Mouse (Mus musculus) myocyte (in vitro differentiated cells): ENCODE measurements at regions not wholly inside any gene's neighbourhood (a gene's known extent, or its start where the extent isn't known, plus 50 kb on each side); places are given as distances from the start of the nearest gene placed in this dataset.

Source experiments
- H3K27me3 ChIP-seq: one replicate; pipeline ENCODE4 v1.6.1; 2011; ENCODE audit not compliant: control insufficient read depth, insufficient read depth, insufficient read length
- H3K36me3 ChIP-seq: one replicate; pipeline ENCODE4 v1.6.1; 2011; ENCODE audit not compliant: control insufficient read depth, insufficient read depth
- H3K4me2 ChIP-seq: one replicate; pipeline ENCODE4 v1.6.1; 2011; ENCODE audit warnings: low read depth, control low read depth
- H3K4me3 ChIP-seq: one replicate; pipeline ENCODE4 v1.5.1; 2011; ENCODE audit warnings: mild to moderate bottlenecking, control low read depth, moderate library complexity
- H3K79me2 ChIP-seq: one replicate; pipeline ENCODE4 v1.6.1; 2011; ENCODE audit not compliant: control insufficient read depth, insufficient read depth
- H3ac ChIP-seq: one replicate; pipeline ENCODE4 v1.6.1; 2011; ENCODE audit not compliant: control insufficient read depth, insufficient read length
- CEBPB ChIP-seq: IDR thresholded peaks from 2 replicates; pipeline ENCODE4 v1.6.1; 2011; ENCODE audit warnings: mild to moderate bottlenecking, moderate library complexity; ENCODE audit not compliant: poor library complexity, insufficient read depth, severe bottlenecking
- E2F4 ChIP-seq: IDR thresholded peaks from one replicate; pipeline ENCODE4 v1.6.1; 2011; ENCODE audit warnings: mild to moderate bottlenecking, control low read depth, moderate library complexity; ENCODE audit not compliant: insufficient read depth
- MAX ChIP-seq: IDR thresholded peaks from one replicate; pipeline ENCODE4 v1.6.1; 2011; ENCODE audit warnings: low read depth, mild to moderate bottlenecking, control low read depth
- MYOD1 ChIP-seq, 3 experiments: IDR thresholded peaks; one replicate each; pipeline ENCODE4 v1.6.1; 2011; ENCODE audit warnings: control low read depth in 2 of 3, low read depth in 2 of 3, mild to moderate bottlenecking in 2 of 3, moderate library complexity in 1 of 3; ENCODE audit not compliant: insufficient read length in 2 of 3, control insufficient read depth in 1 of 3
- MYOG ChIP-seq, 3 experiments: IDR thresholded peaks; one replicate each; pipeline ENCODE4 v1.6.1; 2011; ENCODE audit warnings: control low read depth in 2 of 3, low read depth in 2 of 3, mild to moderate bottlenecking in 2 of 3; ENCODE audit not compliant: insufficient read length in 2 of 3, control insufficient read depth in 1 of 3, insufficient read depth in 1 of 3
- POLR2A ChIP-seq: IDR thresholded peaks from one replicate; pipeline ENCODE4 v1.6.1; 2011; ENCODE audit warnings: low read depth, mild to moderate bottlenecking, control low read depth, moderate library complexity; ENCODE audit not compliant: insufficient read length
- POLR2AphosphoS2 ChIP-seq: IDR thresholded peaks from one replicate; pipeline ENCODE4 v1.6.1; 2011; ENCODE audit warnings: low read depth, control low read depth; ENCODE audit not compliant: insufficient read length
- REST ChIP-seq: IDR thresholded peaks from one replicate; pipeline ENCODE4 v1.6.1; 2011; ENCODE audit warnings: mild to moderate bottlenecking, control low read depth, moderate library complexity; ENCODE audit not compliant: insufficient read depth, insufficient read length
- SRF ChIP-seq: IDR thresholded peaks from one replicate; pipeline ENCODE4 v1.6.1; 2011; ENCODE audit warnings: low read depth; ENCODE audit not compliant: control insufficient read depth, insufficient read length
- TCF12 ChIP-seq: IDR thresholded peaks from one replicate; pipeline ENCODE4 v1.6.1; 2011; ENCODE audit warnings: mild to moderate bottlenecking, control low read depth; ENCODE audit not compliant: poor library complexity, insufficient read depth, severe bottlenecking
- TCF3 ChIP-seq: IDR thresholded peaks from one replicate; pipeline ENCODE4 v1.6.1; 2011; ENCODE audit warnings: low read depth, control low read depth; ENCODE audit not compliant: insufficient read length
- USF1 ChIP-seq: IDR thresholded peaks from one replicate; pipeline ENCODE4 v1.6.1; 2011; ENCODE audit warnings: low read depth, mild to moderate bottlenecking, control low read depth, moderate library complexity

- H3K27me3 ChIP-seq = no peaks in the 10 kb centered on the region
- no peak overlapping the region for H3ac ChIP-seq
- H3K4me2 ChIP-seq = no peak overlapping the region
- no peaks in the 10 kb centered on the region for H3K36me3 ChIP-seq
- H3K4me3 ChIP-seq = no peak overlapping the region
- H3K79me2 ChIP-seq = no peaks in the 10 kb centered on the region
- no peak for TF ChIP-seq SRF
- TF ChIP-seq MAX = no peak
- no peak for TF ChIP-seq CEBPB
- TF ChIP-seq E2F4 = no peak
- TF ChIP-seq MYOG (IDR thresholded peaks at IDR 0.05; ENCODE audit: control insufficient read depth in 1 of 3, insufficient read depth in 1 of 3, insufficient read length in 2 of 3, low read depth in 2 of 3) = no peak
- no peak for TF ChIP-seq TCF12
- no peak for TF ChIP-seq REST
- TF ChIP-seq POLR2AphosphoS2 = no peak
These were observed 130.4 kb upstream of the Adamts18 start for GRCm38 (mm10) chr8:113978946-113979345.

- no peak overlapping the region for H3K4me2 ChIP-seq
- TF ChIP-seq POLR2AphosphoS2 = no peak
- TF ChIP-seq MYOD1 (IDR thresholded peaks at IDR 0.05; ENCODE audit: control insufficient read depth in 1 of 3, insufficient read length in 2 of 3, low read depth in 2 of 3) = no peak
- TF ChIP-seq TCF12 = no peak
- TF ChIP-seq USF1 = no peak
- no peak for TF ChIP-seq REST
- no peak for TF ChIP-seq TCF3
- no peak for TF ChIP-seq SRF
- no peak for TF ChIP-seq MAX
- no peak for TF ChIP-seq MYOG (IDR thresholded peaks at IDR 0.05; ENCODE audit: control insufficient read depth in 1 of 3, insufficient read depth in 1 of 3, insufficient read length in 2 of 3, low read depth in 2 of 3)
- TF ChIP-seq E2F4 = no peak
- no peak for TF ChIP-seq CEBPB
- TF ChIP-seq POLR2A = no peak
- no peak overlapping the region for H3K4me3 ChIP-seq
- H3K79me2 ChIP-seq = no peaks in the 10 kb centered on the region
- no peaks in the 10 kb centered on the region for H3K36me3 ChIP-seq
- no peaks in the 10 kb centered on the region for H3K27me3 ChIP-seq
- no peak overlapping the region for H3ac ChIP-seq
These were observed 131.3 kb upstream of the Adamts18 start for GRCm38 (mm10) chr8:113979837-113980236.

- Histone ChIP-seq H3K79me2 (no peaks in the 10 kb centered on the region), H3ac (no peak overlapping the region), H3K36me3 (no peaks in the 10 kb centered on the region), H3K4me2 (no peak overlapping the region), H3K27me3 (no peaks in the 10 kb centered on the region), H3K4me3 (no peak overlapping the region)
- TF ChIP-seq MYOD1 (IDR thresholded peaks at IDR 0.05; ENCODE audit: control insufficient read depth in 1 of 3, insufficient read length in 2 of 3, low read depth in 2 of 3) (peak in 2 of 3 experiments; percentile 61 to 77), TCF3 (no peak)
These were observed 132.8 kb upstream of the Adamts18 start for GRCm38 (mm10) chr8:113981339-113981738.

- Histone ChIP-seq H3K4me3 (no peak overlapping the region), H3K79me2 (no peaks in the 10 kb centered on the region), H3ac (no peak overlapping the region), H3K27me3 (no peaks in the 10 kb centered on the region), H3K4me2 (no peak overlapping the region), H3K36me3 (no peaks in the 10 kb centered on the region)
- TF ChIP-seq SRF (no peak), CEBPB (0 out of 2 replicates have a peak, but pooled peaks have one; percentile 30)
These were observed 136.3 kb upstream of the Adamts18 start for GRCm38 (mm10) chr8:113984845-113985244.

GRCm38 (mm10) chr8:113985471-113985870 lies 136.9 kb upstream of the Adamts18 start:
- H3ac ChIP-seq = no peak overlapping the region
- H3K27me3 ChIP-seq = no peaks in the 10 kb centered on the region
- no peak overlapping the region for H3K4me2 ChIP-seq
- no peaks in the 10 kb centered on the region for H3K79me2 ChIP-seq
- H3K4me3 ChIP-seq = no peak overlapping the region
- H3K36me3 ChIP-seq = no peaks in the 10 kb centered on the region
- TF ChIP-seq E2F4 = no peak
- no peak for TF ChIP-seq CEBPB
- TF ChIP-seq POLR2A = no peak
- TF ChIP-seq POLR2AphosphoS2 = no peak
- no peak for TF ChIP-seq SRF
- no peak for TF ChIP-seq MYOG (IDR thresholded peaks at IDR 0.05; ENCODE audit: control insufficient read depth in 1 of 3, insufficient read depth in 1 of 3, insufficient read length in 2 of 3, low read depth in 2 of 3)
- no peak for TF ChIP-seq MAX
- no peak for TF ChIP-seq TCF12
- TF ChIP-seq REST = no peak
- no peak for TF ChIP-seq USF1
- no peak for TF ChIP-seq TCF3
